Mouse (Mus musculus): ENCODE results near the gene Mab21l3.

Mab21l3 gene

GRCm38 (mm10) chr3:101799852-101800595 is 48.7 kb downstream of the Mab21l3 start:
- DNase-seq = peak; percentile 68

- peak; percentile 73 for DNase-seq
Observed at GRCm38 (mm10) chr3:101797830-101798709, 50.7 kb downstream of the Mab21l3 start.

- no peak for DNase-seq
Observed at GRCm38 (mm10) chr3:101796212-101796611, 52.5 kb downstream of the Mab21l3 start.

DNA sequence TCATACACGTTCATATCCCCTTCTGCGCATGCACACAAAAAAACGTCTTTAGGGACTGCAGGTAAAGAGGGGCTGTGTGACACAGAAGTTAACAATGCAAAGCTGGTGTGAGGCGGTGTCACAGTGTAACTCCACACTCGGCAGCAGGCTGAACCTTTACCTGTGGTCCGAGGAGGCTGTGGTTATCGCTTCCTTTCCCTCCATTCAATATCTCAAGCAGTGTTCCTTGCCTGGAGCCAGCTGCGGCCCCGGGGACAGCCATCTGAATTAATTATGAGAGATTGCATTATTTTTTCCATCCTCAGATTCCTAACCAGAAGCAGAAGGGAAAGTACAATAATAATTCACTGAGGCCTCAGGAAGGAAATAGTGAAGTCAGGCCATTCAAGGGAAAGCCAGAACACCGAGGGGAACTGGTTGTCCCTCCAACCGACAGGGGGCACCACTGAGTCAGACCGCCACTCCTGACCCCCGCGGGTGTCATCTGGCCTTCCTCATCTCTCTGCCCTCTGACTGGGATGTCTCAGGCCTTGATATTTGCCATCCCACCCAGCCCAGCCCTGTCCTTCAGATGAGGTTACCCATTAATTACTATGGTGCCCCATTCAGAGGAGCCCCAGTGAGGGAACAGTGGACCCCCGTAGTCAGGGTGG is 53.2 kb downstream of the Mab21l3 start:
- peak; percentile 45 for DNase-seq

- DNase-seq = no peak
Observed at GRCm38 (mm10) chr3:101794666-101795065, 54.1 kb downstream of the Mab21l3 start.

GRCm38 (mm10) chr3:101794026-101794425 is 54.7 kb downstream of the Mab21l3 start:
- DNase-seq = no peak

DNA sequence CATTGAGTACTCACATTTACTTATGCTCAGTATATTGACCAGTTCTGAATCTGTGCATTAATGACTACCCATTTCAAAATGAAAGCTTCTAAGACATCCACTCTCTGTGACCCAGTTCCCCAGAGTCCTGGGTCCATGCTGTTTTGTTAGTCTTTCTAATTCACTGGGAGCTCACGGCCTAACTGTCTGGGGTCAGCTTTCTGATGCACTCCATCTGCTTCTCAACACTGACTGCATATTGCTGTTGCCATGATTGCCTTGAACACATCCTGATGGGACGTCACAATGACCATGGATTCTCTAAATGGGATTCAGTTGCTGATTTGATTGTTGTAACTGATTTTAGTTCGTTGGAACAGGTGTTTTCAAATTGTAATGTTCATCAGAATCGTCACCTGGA is 56.6 kb downstream of the Mab21l3 start:
- DNase-seq = peak; percentile 60

DNA sequence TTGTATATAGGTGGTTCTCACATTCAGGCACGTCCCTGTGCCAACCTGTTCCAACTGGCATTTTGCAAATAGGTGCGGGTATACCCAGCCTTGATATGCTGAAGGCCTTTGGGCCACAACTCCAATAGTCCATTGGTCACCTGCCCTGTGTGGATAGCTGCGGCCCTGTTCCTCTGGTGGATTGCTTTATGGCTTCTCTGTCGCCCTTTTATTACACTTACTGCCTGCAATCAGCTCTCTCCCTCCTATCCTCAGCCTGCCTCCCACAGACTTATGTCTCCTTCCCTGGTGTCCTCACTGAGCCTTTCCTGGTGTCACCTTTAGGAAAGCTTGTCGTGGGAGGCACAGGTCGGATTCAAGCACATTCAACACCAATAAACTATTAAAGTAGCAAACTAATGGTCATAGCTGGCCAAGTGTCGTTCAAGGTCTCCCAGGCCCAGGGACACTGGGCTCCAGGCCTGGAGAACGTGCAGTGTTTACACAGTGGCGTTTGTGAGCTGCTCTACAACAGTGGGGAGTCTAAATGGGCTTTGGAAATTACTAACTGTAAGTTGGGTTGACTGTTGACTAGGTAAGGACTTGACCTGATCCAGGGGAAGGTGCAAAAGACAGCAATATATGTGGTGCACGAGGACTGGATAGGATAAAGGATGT is 63.9 kb downstream of the Mab21l3 start:
- DNase-seq = no peak

DNA sequence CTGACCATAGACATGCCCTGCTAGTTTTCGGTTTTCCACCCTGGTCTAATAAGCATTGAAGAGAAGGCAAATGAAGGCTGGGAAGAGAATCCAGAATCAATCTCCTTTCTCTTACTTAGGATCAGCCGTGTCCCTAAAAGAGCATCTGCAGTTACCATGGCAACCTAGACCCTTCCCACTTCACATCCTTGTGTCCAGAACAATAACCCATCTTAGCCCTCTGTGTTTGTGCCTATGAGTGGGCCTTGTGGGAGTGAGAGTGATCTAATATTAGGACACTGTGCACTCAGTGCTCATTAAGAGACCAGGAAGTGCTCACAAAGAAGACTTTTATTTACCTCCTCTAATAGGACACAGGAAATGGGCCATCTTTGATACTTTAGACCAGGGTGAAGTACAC is 65.0 kb downstream of the Mab21l3 start:
- no peak for DNase-seq

- no peak for DNase-seq
Observed at GRCm38 (mm10) chr3:101780874-101781483, 67.8 kb downstream of the Mab21l3 start.

DNA sequence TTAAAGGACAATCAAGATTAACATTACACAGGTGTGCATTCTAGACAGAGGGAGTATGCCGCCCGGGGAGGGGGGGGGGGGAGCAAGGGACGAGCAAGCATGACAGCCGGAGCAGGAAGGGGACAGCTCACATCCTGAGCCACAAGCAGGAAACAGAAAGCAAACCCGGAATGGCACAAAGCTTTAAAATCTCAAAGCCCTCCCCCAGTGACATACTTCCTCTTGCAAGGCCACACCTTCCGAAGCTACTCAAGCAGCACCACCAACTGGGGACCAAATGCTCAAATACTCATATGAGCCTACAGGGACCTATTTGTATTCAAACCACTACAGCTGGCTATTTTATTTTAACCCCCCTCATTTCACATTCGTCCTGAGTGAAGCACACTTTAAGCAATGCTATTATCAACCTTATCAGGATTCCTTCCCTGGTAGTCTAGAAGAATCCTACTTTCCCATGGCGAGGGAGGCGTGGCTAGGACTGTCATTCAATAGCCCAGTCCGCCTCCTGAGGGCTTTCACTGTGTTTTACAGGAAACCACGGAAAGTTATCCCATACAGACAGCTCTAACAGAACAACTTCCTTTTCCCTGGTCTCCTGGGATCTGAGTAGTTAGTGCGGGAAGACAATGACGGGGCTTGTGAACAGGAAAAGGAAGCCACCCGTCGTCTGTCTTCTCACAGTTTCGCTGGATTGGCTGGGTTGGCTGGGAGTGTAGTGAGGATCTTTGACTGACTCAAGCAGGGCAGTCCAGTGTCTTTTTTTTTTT is 69.7 kb downstream of the Mab21l3 start:
- peak; percentile 72 for DNase-seq

- DNase-seq = no peak
Observed at GRCm38 (mm10) chr3:101775732-101776131, 73.0 kb downstream of the Mab21l3 start.

DNA sequence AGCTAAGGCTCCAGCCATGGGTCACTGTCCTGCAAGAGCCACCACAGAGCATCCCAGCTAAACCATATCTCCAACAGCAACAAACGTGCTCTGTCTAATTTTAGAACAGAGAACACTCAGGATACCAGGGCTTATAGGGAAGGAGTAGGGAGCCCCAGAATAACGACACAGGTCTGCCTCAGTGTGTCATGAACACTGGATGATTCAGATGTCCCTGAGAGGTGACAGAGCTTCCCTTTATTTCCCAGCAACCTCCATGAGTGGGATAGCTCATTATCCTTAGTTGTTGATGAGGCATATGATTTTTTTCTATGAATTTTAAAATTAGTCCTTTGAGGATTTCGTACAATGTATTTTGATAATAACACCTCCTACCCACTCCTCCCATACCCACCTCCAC is 78.2 kb downstream of the Mab21l3 start:
- no peak for DNase-seq

GRCm38 (mm10) chr3:101763566-101763965 is 85.2 kb downstream of the Mab21l3 start:
- DNase-seq = no peak

All from kidney, postnatal 10 days (tissue).